22 mouse cellular contexts compared by ENCODE assay signal in genomic region chr11:51444649-51445048, GRCm38 (mm10).
DNase-seq lines count a peak whose midpoint lies in the region; ATAC-seq and TF ChIP-seq lines count a peak whose summit lies in the region.
"Had no signal": no experiment of that assay in that cellular context is flagged by ENCODE, and none has a peak within 500 bp of the region (broad histone marks: within the 10 kb centered on the region; RNA-seq: fewer than 3 reads in every experiment).

No protein-coding gene starts in this region.

- WGBS in liver, postnatal 0 days (ENCODE audit: insufficient replicate concordance) = 86% methylated on average over 7 of the region's 7 CpGs
- WGBS in liver, embryonic 11.5 days = 81% methylated on average over 7 of the region's 7 CpGs
- WGBS in stomach, embryonic 14.5 days = 47% methylated on average over 7 of the region's 7 CpGs

- no peaks in the 10 kb centered on the region for H3K4me1 ChIP-seq in liver, postnatal 0 days (ENCODE audit: insufficient read depth)
- H3K4me1 ChIP-seq in liver, embryonic 11.5 days (replicated peaks; ENCODE audit: control insufficient read depth, insufficient read depth, low read length) = peaks cover 17% of the 10 kb centered on the region
- H3K4me1 ChIP-seq in stomach, embryonic 14.5 days (ENCODE audit: control insufficient read depth, insufficient read depth, low read length) = no peaks in the 10 kb centered on the region
- H3K4me1 ChIP-seq: megakaryocyte, embryonic 14.5 days had no signal

- H3K4me3 ChIP-seq in liver, postnatal 0 days (ENCODE audit: low read depth, low read length) = no peak overlapping the region
- no peak overlapping the region for H3K4me3 ChIP-seq in liver, embryonic 11.5 days (ENCODE audit: low read depth, low read length)
- no peak overlapping the region for H3K4me3 ChIP-seq in stomach, embryonic 14.5 days (ENCODE audit: low read depth, low read length)
- H3K4me3 ChIP-seq: forebrain, embryonic 15.5 days; heart, embryonic 12.5 days; layer of hippocampus, adult 2 months; megakaryocyte, embryonic 14.5 days; midbrain, embryonic 13.5 days had no signal

- TF ChIP-seq CTCF in liver, postnatal 0 days (IDR thresholded peaks at IDR 0.05; ENCODE audit: low read depth) = no peak

- H3K27me3 ChIP-seq in liver, postnatal 0 days (ENCODE audit: insufficient read depth, low read length) = no peaks in the 10 kb centered on the region
- H3K27me3 ChIP-seq in liver, embryonic 11.5 days (replicated peaks; ENCODE audit: control insufficient read depth, insufficient read depth, low read length) = no peaks in the 10 kb centered on the region
- no peaks in the 10 kb centered on the region for H3K27me3 ChIP-seq in stomach, embryonic 14.5 days (ENCODE audit: control insufficient read depth, insufficient read depth, low read length)
- H3K27me3 ChIP-seq: forebrain, embryonic 15.5 days; megakaryocyte, embryonic 14.5 days; midbrain, embryonic 13.5 days had no signal

- no peak for TF ChIP-seq EP300 in liver, postnatal 0 days (IDR thresholded peaks at IDR 0.05; ENCODE audit: low read depth)

- H3K9ac ChIP-seq in liver, postnatal 0 days (replicated peaks) = no peak overlapping the region
- H3K9ac ChIP-seq in liver, embryonic 11.5 days (ENCODE audit: low read depth, low read length) = no peak overlapping the region
- H3K9ac ChIP-seq in stomach, embryonic 14.5 days (replicated peaks; ENCODE audit: low read depth, low read length) = no peak overlapping the region
- H3K9ac ChIP-seq: forebrain, embryonic 15.5 days; heart, embryonic 12.5 days; midbrain, embryonic 13.5 days had no signal

- H3K36me3 ChIP-seq in liver, postnatal 0 days (replicated peaks; ENCODE audit: insufficient read depth, low read length) = no peaks in the 10 kb centered on the region
- H3K36me3 ChIP-seq in liver, embryonic 11.5 days (ENCODE audit: control insufficient read depth, insufficient read depth, low read length) = no peaks in the 10 kb centered on the region
- no peaks in the 10 kb centered on the region for H3K36me3 ChIP-seq in stomach, embryonic 14.5 days (ENCODE audit: control insufficient read depth, insufficient read depth, low read length)
- H3K36me3 ChIP-seq: forebrain, embryonic 15.5 days; heart, embryonic 12.5 days; midbrain, embryonic 13.5 days had no signal

- peak; percentile 36 for DNase-seq in adrenal gland, postnatal 10 days
- no peak for DNase-seq in adrenal gland, postnatal 4 days (ENCODE audit: low spot score in 2 of 2)
- peak; percentile 26 for DNase-seq in liver
- no peak for DNase-seq in liver, postnatal 0 days
- no peak for DNase-seq in liver, embryonic 11.5 days (ENCODE audit: low spot score)
- DNase-seq in right cerebral cortex, postnatal 25 days = no peak
- no peak for DNase-seq in MN1 (ENCODE audit: low spot score)
- DNase-seq: cerebellum, adult 9-10 months; gastrocnemius, postnatal 14 days; heart, adult 18-20 months; heart, postnatal 10 days; kidney, postnatal 25 days; lung, postnatal 14 days; thymus, adult 2 months; thymus, postnatal 4 days had no signal

- no peak overlapping the region for H3K4me2 ChIP-seq in liver, postnatal 0 days (ENCODE audit: low read depth, low read length)
- no peak overlapping the region for H3K4me2 ChIP-seq in liver, embryonic 11.5 days
- H3K4me2 ChIP-seq in stomach, embryonic 14.5 days (replicated peaks; ENCODE audit: low read depth, low read length) = no peak overlapping the region
- H3K4me2 ChIP-seq: forebrain, embryonic 15.5 days; heart, embryonic 12.5 days; midbrain, embryonic 13.5 days had no signal

- no peak overlapping the region for H3K27ac ChIP-seq in liver, postnatal 0 days (ENCODE audit: low read depth)
- peak overlapping the region; percentile 78; the same call in 1 of the 2 replicates for H3K27ac ChIP-seq in liver, embryonic 11.5 days (ENCODE audit: low read depth, low read length)
- H3K27ac ChIP-seq in stomach, embryonic 14.5 days (ENCODE audit: low read length) = no peak overlapping the region
- H3K27ac ChIP-seq: forebrain, embryonic 15.5 days; layer of hippocampus, adult 2 months; midbrain, embryonic 13.5 days had no signal

- no peak for ATAC-seq in liver, postnatal 0 days
- ATAC-seq in liver, embryonic 11.5 days (replicated peaks; ENCODE audit: low FRiP score) = no peak
- ATAC-seq in stomach, embryonic 14.5 days (ENCODE audit: insufficient number of reproducible peaks, insufficient read depth, low FRiP score, low read depth) = 0 out of 2 replicates have a peak, but pooled peaks have one; percentile 18
- ATAC-seq: forebrain, embryonic 15.5 days; intestine, postnatal 0 days; midbrain, embryonic 13.5 days had no signal

- no peaks in the 10 kb centered on the region for H3K9me3 ChIP-seq in liver, postnatal 0 days (ENCODE audit: low read length)
- no peaks in the 10 kb centered on the region for H3K9me3 ChIP-seq in liver, embryonic 11.5 days (ENCODE audit: control insufficient read depth, low read length)
- H3K9me3 ChIP-seq in stomach, embryonic 14.5 days (ENCODE audit: control insufficient read depth, low read depth, low read length) = no peaks in the 10 kb centered on the region
- H3K9me3 ChIP-seq: forebrain, embryonic 15.5 days; megakaryocyte, embryonic 14.5 days; midbrain, embryonic 13.5 days had no signal

Comparison
In these comparisons a context has a peak if more than half of its experiments do, and no peak if none do; other contexts are left out.
1. DNase-seq: peak in adrenal gland, postnatal 10 days (single experiment) and liver (single experiment); none in adrenal gland, postnatal 4 days (0 of 2), liver, postnatal 0 days (single experiment), liver, embryonic 11.5 days (single experiment), right cerebral cortex, postnatal 25 days (single experiment) and MN1 (single experiment).